ENCODE assay signal across 8 mouse cellular contexts in the genomic region with DNA sequence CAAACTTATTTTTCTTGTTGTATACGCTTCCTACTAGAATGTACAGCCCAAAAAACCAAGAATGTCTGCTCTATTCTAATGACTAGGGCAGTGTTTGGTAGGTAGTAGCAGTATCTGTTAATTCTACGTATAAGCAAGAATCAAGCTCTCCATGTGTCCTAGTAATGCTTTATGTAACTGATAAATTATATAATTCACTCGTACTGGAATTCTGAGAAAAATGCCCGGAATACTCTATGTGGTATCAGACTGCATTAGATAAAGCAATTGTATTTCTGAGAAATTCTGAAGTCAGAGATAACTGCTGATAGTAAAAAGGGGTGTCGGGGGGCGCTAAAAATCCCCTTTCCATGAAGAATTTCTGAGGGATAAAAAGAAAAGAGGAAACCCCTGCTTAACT. TPM values are rescaled to one million over a fixed set of nuclear protein-coding genes. Genes with fewer than 3 reads are reported as not detected.
DNase-seq lines count a peak whose midpoint lies in the region; ATAC-seq lines count a peak whose summit lies in the region.

No protein-coding gene starts in this region.

- H3K9ac ChIP-seq in heart, embryonic 12.5 days = peak overlapping the region; percentile 84

- no peak for DNase-seq in heart, postnatal 4 days
- peak; percentile 76 for DNase-seq in Muller cell, postnatal 12 days (ENCODE audit: inconsistent ontology term)
- no peak for DNase-seq in hindbrain, embryonic 10.5 days (ENCODE audit: low spot score)
- no peak for DNase-seq in midbrain, embryonic 10.5 days (ENCODE audit: low spot score)
- no peak for DNase-seq in adipocyte (ENCODE audit: low spot score)
- no peak for DNase-seq in layer of hippocampus, adult 9-11 months
- no peak for DNase-seq in embryo, embryonic 9.5 days (ENCODE audit: extremely low spot score)

- no peaks in the 10 kb centered on the region for H3K9me3 ChIP-seq in heart, embryonic 12.5 days (replicated peaks)
- no peaks in the 10 kb centered on the region for H3K9me3 ChIP-seq in hindbrain, embryonic 10.5 days
- H3K9me3 ChIP-seq in midbrain, embryonic 10.5 days (replicated peaks) = no peaks in the 10 kb centered on the region

- no peaks in the 10 kb centered on the region for H3K36me3 ChIP-seq in heart, embryonic 12.5 days
- no peaks in the 10 kb centered on the region for H3K36me3 ChIP-seq in hindbrain, embryonic 10.5 days
- H3K36me3 ChIP-seq in midbrain, embryonic 10.5 days = no peaks in the 10 kb centered on the region

- no peak for ATAC-seq in heart, embryonic 12.5 days (ENCODE audit: insufficient number of reproducible peaks, low FRiP score)

- H3K4me2 ChIP-seq in heart, embryonic 12.5 days = peak overlapping the region; percentile 77

- no peaks in the 10 kb centered on the region for H3K27me3 ChIP-seq in heart, embryonic 12.5 days (replicated peaks)
- H3K27me3 ChIP-seq in hindbrain, embryonic 10.5 days (ENCODE audit: insufficient read depth, poor library complexity, severe bottlenecking) = no peaks in the 10 kb centered on the region
- peaks cover 7% of the 10 kb centered on the region; the same call in 1 of the 2 replicates for H3K27me3 ChIP-seq in midbrain, embryonic 10.5 days (ENCODE audit: low read depth, poor library complexity, severe bottlenecking)

- H3K4me3 ChIP-seq in heart, embryonic 12.5 days = peak overlapping the region; percentile 84
- peak overlapping the region; percentile 72 for H3K4me3 ChIP-seq in hindbrain, embryonic 10.5 days
- H3K4me3 ChIP-seq in midbrain, embryonic 10.5 days = peak overlapping the region; percentile 67

- H3K27ac ChIP-seq in heart, embryonic 12.5 days (ENCODE audit: poor library complexity, severe bottlenecking) = no peak overlapping the region
- H3K27ac ChIP-seq in hindbrain, embryonic 10.5 days = peak overlapping the region; percentile 93
- peak overlapping the region; percentile 90 for H3K27ac ChIP-seq in midbrain, embryonic 10.5 days (replicated peaks)

- no peaks in the 10 kb centered on the region for H3K4me1 ChIP-seq in heart, embryonic 12.5 days (replicated peaks)
- H3K4me1 ChIP-seq in hindbrain, embryonic 10.5 days (replicated peaks) = peaks cover 17% of the 10 kb centered on the region
- peaks cover 20% of the 10 kb centered on the region for H3K4me1 ChIP-seq in midbrain, embryonic 10.5 days

- 37% methylated on average over 6 of the region's 6 CpGs for WGBS in heart, embryonic 12.5 days
- WGBS in hindbrain, embryonic 10.5 days = 54% methylated on average over 6 of the region's 6 CpGs
- WGBS in midbrain, embryonic 10.5 days = 59% methylated on average over 6 of the region's 6 CpGs

RNA-seq across cellular contexts. Expression of a gene that starts 0.9 kb away (rescaled TPM):
- polyA plus RNA-seq in heart, embryonic 12.5 days (2016; fragmentation: Nextera tagmentation; extraction: Ambion mirVana) = 1.9 and 2.0 TPM in 2 replicates
- total RNA-seq in heart, postnatal 4 days (2021) = 1 to 10 TPM; 1.3 to 1.5 TPM
- 0.50 and 1.4 TPM in 2 replicates for polyA plus RNA-seq in hindbrain, embryonic 10.5 days (2016; fragmentation: Nextera tagmentation; extraction: Ambion mirVana)
- polyA plus RNA-seq in midbrain, embryonic 10.5 days (2016; fragmentation: Nextera tagmentation; extraction: Ambion mirVana) = 0.47 and 0.50 TPM in 2 replicates
